Mouse (Mus musculus) myocyte (in vitro differentiated cells): ENCODE data around the gene Lrmda.

Source experiments
- MYOG ChIP-seq, 3 experiments: IDR thresholded peaks; one replicate each; pipeline ENCODE4 v1.6.1; 2011; ENCODE audit warnings: control low read depth in 2 of 3, low read depth in 2 of 3, mild to moderate bottlenecking in 2 of 3; ENCODE audit not compliant: insufficient read length in 2 of 3, control insufficient read depth in 1 of 3, insufficient read depth in 1 of 3
- POLR2A ChIP-seq: IDR thresholded peaks from one replicate; pipeline ENCODE4 v1.6.1; 2011; ENCODE audit warnings: low read depth, mild to moderate bottlenecking, control low read depth, moderate library complexity; ENCODE audit not compliant: insufficient read length
- POLR2AphosphoS2 ChIP-seq: IDR thresholded peaks from one replicate; pipeline ENCODE4 v1.6.1; 2011; ENCODE audit warnings: low read depth, control low read depth; ENCODE audit not compliant: insufficient read length

DNA sequence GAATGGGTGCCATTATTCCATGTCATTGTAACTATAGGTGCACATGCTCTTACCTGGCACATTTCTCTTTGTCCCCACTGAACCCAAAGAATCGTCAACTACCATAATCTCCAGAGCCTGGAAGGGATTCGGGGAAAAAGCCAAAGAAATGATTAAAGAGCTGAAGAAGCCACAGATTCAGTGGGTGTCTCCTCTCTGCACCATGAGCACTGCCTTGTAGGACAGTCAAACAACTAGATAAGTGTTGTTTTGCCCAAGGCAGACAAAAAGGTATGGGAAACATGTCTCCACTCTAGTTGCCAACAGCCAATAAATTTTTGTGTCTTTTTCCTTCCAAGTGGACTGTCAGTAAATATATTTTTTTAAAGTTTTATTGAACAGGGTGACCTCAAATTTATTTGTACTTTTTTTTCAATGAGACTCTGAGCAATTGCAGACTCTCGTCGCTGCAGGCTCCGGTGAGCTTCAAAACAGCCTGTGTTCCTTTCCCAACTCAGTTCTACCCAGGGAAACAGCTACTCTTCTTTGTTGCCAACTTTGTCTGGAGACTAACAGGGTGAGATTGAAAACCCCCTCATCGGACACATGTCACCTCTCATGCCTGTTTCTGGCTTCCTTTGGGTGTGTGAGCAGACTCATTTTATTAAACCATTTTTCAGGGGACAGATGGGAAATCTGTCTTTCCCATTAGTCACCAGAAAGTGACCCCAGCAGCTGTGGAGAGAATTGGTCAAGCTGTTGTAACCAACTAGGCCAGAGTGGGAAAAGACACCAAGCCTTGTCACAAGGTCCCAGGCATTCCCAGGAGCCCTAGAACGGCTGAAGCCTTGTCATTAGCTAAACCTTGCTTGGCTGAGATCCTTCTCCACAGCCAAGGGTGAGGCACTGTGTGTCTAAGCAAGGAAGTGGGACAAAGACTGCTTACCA lies 886.5 kb downstream of the Lrmda start:
- TF ChIP-seq POLR2AphosphoS2 (no peak), POLR2A (no peak), MYOG (IDR thresholded peaks at IDR 0.05; ENCODE audit: control insufficient read depth in 1 of 3, insufficient read depth in 1 of 3, insufficient read length in 2 of 3, low read depth in 2 of 3) (peak in 2 of 3 experiments; percentile 21 to 40)
